Mouse (Mus musculus) embryonic fibroblast, embryonic 13.5 days (primary cell): ENCODE measurements around the gene Gm9887.

Experiments
- CTCF ChIP-seq: IDR thresholded peaks from 2 replicates; pipeline ENCODE4 v1.5.1; 2011; ENCODE audit warnings: mild to moderate bottlenecking, control low read depth, low read length, moderate library complexity, borderline replicate concordance; ENCODE audit not compliant: insufficient read depth
- POLR2A ChIP-seq: IDR thresholded peaks from 2 replicates; pipeline ENCODE4 v1.6.1; 2011; ENCODE audit warnings: low read depth, mild to moderate bottlenecking, control low read depth, low read length, moderate library complexity

GRCm38 (mm10) chr12:69332147-69332546, 40.1 kb downstream of the Gm9887 start:
- no peak for TF ChIP-seq POLR2A
- no peak for TF ChIP-seq CTCF
